Mouse (Mus musculus): Measurements from ENCODE around the gene Morn4. TPM values are rescaled to one million over a fixed set of nuclear protein-coding genes. Genes with fewer than 3 reads are reported as not detected.

The Morn4 gene
- polyA plus RNA-seq, 1 experiment, result 1.1 TPM

DNA sequence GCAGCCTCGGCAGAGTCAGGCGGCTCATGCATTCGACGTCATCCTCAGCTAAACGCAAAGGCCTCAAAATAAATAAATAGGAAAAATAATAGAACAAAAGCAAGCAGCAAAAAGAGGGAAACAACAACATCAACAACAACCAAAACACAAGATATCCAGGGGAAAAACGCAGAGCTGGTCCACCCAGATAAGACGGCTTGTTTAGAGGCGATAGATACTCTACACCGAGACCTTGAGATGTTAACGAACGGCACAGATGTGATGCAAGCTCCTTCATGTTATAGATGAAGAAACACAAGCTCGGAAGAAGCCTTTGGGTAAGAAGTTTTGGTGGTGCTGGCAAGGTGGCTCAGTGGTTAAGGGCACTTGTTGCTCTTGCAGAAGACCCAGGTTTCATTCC is 7.2 kb downstream of the Morn4 start:
- DNase-seq, result no peak
- H3K4me1 ChIP-seq (replicated peaks; ENCODE audit: control insufficient read depth, insufficient read depth, low read length), result no peaks in the 10 kb centered on the region
- 97% methylated on average over 12 of the region's 12 CpGs for WGBS
- no peaks in the 10 kb centered on the region for H3K36me3 ChIP-seq (ENCODE audit: control insufficient read depth, insufficient read depth, low read length)
- H3K4me3 ChIP-seq (ENCODE audit: control insufficient read depth, insufficient read depth, low read length), result no peak overlapping the region
- no peaks in the 10 kb centered on the region for H3K27me3 ChIP-seq (ENCODE audit: control insufficient read depth, insufficient read depth, low read length)
- H3K27ac ChIP-seq (ENCODE audit: control insufficient read depth, insufficient read depth, low read length), result no peak overlapping the region
- TF ChIP-seq CTCF (IDR thresholded peaks at IDR 0.05; ENCODE audit: borderline replicate concordance, control insufficient read depth, extremely low read depth, insufficient read depth, low read length, poor library complexity), result no peak
- TF ChIP-seq POLR2A (IDR thresholded peaks at IDR 0.05; ENCODE audit: control insufficient read depth, extremely low read depth, insufficient read depth, low read length, poor library complexity), result no peak

DNA sequence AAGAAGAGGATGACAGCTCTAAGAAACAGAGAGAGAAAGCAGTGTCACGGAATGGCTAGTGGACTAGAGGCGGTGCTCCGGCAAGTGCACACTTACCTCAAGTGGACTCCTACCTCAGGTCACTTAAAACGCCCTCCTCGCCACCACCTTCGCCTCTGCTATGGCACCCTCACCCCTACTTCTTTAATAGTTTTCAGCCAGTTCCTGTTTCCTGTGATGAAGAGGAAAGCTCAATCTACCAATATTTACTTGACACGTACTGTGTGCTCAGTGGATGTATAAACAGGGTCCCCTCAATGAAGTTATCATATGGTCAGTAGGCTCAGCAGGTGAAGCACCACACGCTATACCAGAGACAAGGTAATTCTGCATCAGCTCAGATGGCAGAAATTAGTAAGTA is 7.6 kb downstream of the Morn4 start:
- no peaks in the 10 kb centered on the region for H3K36me3 ChIP-seq (ENCODE audit: control insufficient read depth, insufficient read depth, low read length)
- WGBS, result 95% methylated on average over 8 of the region's 8 CpGs
- H3K27me3 ChIP-seq (ENCODE audit: control insufficient read depth, insufficient read depth, low read length), result no peaks in the 10 kb centered on the region
- no peak overlapping the region for H3K4me3 ChIP-seq (ENCODE audit: control insufficient read depth, insufficient read depth, low read length)
- no peak for DNase-seq
- no peaks in the 10 kb centered on the region for H3K4me1 ChIP-seq (replicated peaks; ENCODE audit: control insufficient read depth, insufficient read depth, low read length)
- no peak overlapping the region for H3K27ac ChIP-seq (ENCODE audit: control insufficient read depth, insufficient read depth, low read length)
- TF ChIP-seq CTCF (IDR thresholded peaks at IDR 0.05; ENCODE audit: borderline replicate concordance, control insufficient read depth, extremely low read depth, insufficient read depth, low read length, poor library complexity) (no peak), POLR2A (IDR thresholded peaks at IDR 0.05; ENCODE audit: control insufficient read depth, extremely low read depth, insufficient read depth, low read length, poor library complexity) (no peak)

DNA sequence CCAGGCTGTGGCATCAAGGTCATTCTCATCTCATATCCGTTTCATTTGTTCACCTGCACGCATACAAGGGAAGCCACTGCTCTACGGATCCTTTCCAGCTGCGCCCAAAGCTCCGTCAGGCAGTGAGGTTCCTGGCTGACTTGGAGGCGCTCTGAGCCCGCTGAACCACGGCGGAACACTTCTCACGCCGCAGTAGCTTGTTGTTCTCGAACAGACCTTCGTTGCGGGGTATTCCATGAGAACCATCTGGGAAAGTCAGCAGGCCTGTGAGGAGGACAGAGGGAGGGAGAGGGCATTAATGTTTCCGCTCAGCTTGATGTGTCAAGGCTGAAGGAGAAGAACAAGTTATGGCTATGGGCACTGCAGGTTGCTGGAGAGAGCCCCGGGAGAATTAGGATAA is 10.2 kb downstream of the Morn4 start:
- H3K4me3 ChIP-seq (ENCODE audit: control insufficient read depth, insufficient read depth, low read length), result no peak overlapping the region
- no peak for DNase-seq
- 96% methylated on average over 16 of the region's 16 CpGs for WGBS
- no peaks in the 10 kb centered on the region for H3K4me1 ChIP-seq (replicated peaks; ENCODE audit: control insufficient read depth, insufficient read depth, low read length)
- no peak overlapping the region for H3K27ac ChIP-seq (ENCODE audit: control insufficient read depth, insufficient read depth, low read length)
- no peaks in the 10 kb centered on the region for H3K36me3 ChIP-seq (ENCODE audit: control insufficient read depth, insufficient read depth, low read length)
- TF ChIP-seq CTCF (IDR thresholded peaks at IDR 0.05; ENCODE audit: borderline replicate concordance, control insufficient read depth, extremely low read depth, insufficient read depth, low read length, poor library complexity), result no peak
- TF ChIP-seq POLR2A (IDR thresholded peaks at IDR 0.05; ENCODE audit: control insufficient read depth, extremely low read depth, insufficient read depth, low read length, poor library complexity), result no peak
- H3K27me3 ChIP-seq (ENCODE audit: control insufficient read depth, insufficient read depth, low read length), result no peaks in the 10 kb centered on the region

DNA sequence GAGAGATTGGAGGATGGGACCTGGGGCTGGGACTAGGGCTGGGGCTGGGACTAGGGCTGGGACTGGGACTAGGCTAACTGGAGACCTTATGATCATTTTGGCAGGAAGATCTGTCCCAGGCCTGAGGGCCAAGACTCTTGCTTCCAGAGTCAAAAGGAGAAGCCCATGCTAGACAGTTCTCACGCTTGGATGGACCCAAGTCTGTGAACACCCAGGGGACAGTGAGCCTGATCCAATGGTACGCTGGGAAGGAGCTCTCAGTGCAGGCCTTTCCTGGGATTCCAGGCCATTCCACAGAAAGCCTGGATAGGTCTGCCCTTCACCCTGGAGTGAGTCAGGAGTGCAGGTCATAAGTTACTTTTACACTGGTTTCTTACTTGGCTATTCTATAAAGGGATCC is 11.1 kb downstream of the Morn4 start:
- no peak overlapping the region for H3K27ac ChIP-seq (ENCODE audit: control insufficient read depth, insufficient read depth, low read length)
- TF ChIP-seq POLR2A (IDR thresholded peaks at IDR 0.05; ENCODE audit: control insufficient read depth, extremely low read depth, insufficient read depth, low read length, poor library complexity), result no peak
- no peak for TF ChIP-seq CTCF (IDR thresholded peaks at IDR 0.05; ENCODE audit: borderline replicate concordance, control insufficient read depth, extremely low read depth, insufficient read depth, low read length, poor library complexity)
- H3K4me1 ChIP-seq (replicated peaks; ENCODE audit: control insufficient read depth, insufficient read depth, low read length), result no peaks in the 10 kb centered on the region
- H3K36me3 ChIP-seq (ENCODE audit: control insufficient read depth, insufficient read depth, low read length), result no peaks in the 10 kb centered on the region
- H3K27me3 ChIP-seq (ENCODE audit: control insufficient read depth, insufficient read depth, low read length), result no peaks in the 10 kb centered on the region
- H3K4me3 ChIP-seq (ENCODE audit: control insufficient read depth, insufficient read depth, low read length), result no peak overlapping the region
- no peak for DNase-seq
- WGBS, result 96% methylated on average over 2 of the region's 2 CpGs

DNA sequence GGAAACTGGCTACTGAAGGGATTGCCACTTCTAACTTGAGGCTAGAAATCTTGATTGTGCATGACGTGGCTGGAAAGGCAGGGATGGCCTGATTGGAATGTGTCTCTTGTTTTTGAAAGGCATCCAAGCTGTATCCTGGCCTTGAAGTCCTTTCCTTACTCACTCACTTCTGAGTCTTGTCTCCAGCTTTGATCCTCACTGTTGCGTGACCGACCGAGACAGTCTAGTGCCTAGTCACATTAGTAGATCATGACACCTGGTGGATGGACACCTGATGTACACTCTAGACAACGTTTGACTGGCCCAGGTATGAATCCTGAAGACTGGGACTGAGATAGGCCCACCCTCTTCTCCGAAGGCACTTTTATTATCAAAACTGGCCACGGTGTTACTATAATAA is 13.4 kb downstream of the Morn4 start:
- 83% methylated on average over 7 of the region's 7 CpGs for WGBS
- DNase-seq, result no peak
- TF ChIP-seq CTCF (IDR thresholded peaks at IDR 0.05; ENCODE audit: borderline replicate concordance, control insufficient read depth, extremely low read depth, insufficient read depth, low read length, poor library complexity) (no peak), POLR2A (IDR thresholded peaks at IDR 0.05; ENCODE audit: control insufficient read depth, extremely low read depth, insufficient read depth, low read length, poor library complexity) (no peak)
- no peak overlapping the region for H3K27ac ChIP-seq (ENCODE audit: control insufficient read depth, insufficient read depth, low read length)
- H3K27me3 ChIP-seq (ENCODE audit: control insufficient read depth, insufficient read depth, low read length), result no peaks in the 10 kb centered on the region
- no peaks in the 10 kb centered on the region for H3K4me1 ChIP-seq (replicated peaks; ENCODE audit: control insufficient read depth, insufficient read depth, low read length)
- no peaks in the 10 kb centered on the region for H3K36me3 ChIP-seq (ENCODE audit: control insufficient read depth, insufficient read depth, low read length)
- no peak overlapping the region for H3K4me3 ChIP-seq (ENCODE audit: control insufficient read depth, insufficient read depth, low read length)

DNA sequence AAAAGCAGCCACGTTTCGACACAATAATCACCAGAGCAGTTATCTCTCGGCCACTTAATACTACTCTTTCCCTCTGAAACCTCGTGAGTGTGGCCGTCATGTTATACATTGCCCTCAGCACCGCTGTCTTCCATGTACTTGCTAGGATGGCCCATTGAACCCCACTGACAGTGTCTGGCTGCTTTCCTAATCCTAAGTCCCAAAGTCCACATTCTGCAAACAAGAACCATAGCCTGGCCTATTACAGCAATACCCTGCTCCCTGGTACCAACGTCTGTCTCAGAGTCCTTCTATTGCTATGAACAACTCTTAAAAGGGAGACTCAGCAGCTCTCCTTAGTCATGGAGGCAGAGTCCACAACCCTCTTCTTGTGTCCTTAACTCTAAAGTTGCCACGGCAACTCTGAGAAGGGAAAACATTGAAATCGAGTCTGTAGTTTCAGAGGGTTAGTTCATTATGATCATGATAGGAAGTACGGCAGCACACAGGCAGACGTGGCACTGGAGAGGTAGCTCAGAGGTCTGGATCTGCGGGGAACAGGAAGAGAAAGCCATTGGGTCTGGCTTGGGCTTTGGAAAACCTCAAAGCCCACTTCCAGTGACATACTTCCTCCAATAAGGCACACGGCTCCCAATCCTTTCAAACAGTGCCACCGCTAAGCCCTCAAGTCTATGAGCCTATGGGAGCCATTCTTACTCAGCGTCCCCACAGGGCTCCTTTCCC is 14.1 kb downstream of the Morn4 start:
- WGBS, result 86% methylated on average over 15 of the region's 15 CpGs
- Histone ChIP-seq H3K27me3 (ENCODE audit: control insufficient read depth, insufficient read depth, low read length) (no peaks in the 10 kb centered on the region), H3K27ac (ENCODE audit: control insufficient read depth, insufficient read depth, low read length) (no peak overlapping the region), H3K4me3 (ENCODE audit: control insufficient read depth, insufficient read depth, low read length) (no peak overlapping the region), H3K4me1 (replicated peaks; ENCODE audit: control insufficient read depth, insufficient read depth, low read length) (no peaks in the 10 kb centered on the region), H3K36me3 (ENCODE audit: control insufficient read depth, insufficient read depth, low read length) (no peaks in the 10 kb centered on the region)
- DNase-seq, result no peak
- TF ChIP-seq POLR2A (IDR thresholded peaks at IDR 0.05; ENCODE audit: control insufficient read depth, extremely low read depth, insufficient read depth, low read length, poor library complexity), result no peak
- no peak for TF ChIP-seq CTCF (IDR thresholded peaks at IDR 0.05; ENCODE audit: borderline replicate concordance, control insufficient read depth, extremely low read depth, insufficient read depth, low read length, poor library complexity)

DNA sequence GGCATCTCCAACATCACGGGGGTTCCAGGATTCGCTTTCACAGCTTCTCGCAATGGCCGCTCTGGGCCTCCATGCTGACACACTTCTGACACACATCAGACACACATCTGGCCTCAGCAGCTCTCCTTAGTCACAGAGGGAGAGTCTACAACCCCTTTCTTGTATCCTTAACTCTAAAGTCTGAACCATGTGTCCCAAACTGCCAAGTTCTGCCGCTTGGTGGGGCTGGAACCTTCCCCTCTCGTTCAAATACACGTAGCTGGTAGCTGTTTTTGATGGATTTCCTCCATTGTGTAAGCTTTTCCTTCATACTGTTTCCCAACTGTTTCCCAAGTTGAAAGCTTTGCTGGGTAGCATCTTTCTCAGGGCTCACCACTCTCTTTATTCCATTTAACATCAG is 14.9 kb downstream of the Morn4 start:
- TF ChIP-seq POLR2A (IDR thresholded peaks at IDR 0.05; ENCODE audit: control insufficient read depth, extremely low read depth, insufficient read depth, low read length, poor library complexity) (no peak), CTCF (IDR thresholded peaks at IDR 0.05; ENCODE audit: borderline replicate concordance, control insufficient read depth, extremely low read depth, insufficient read depth, low read length, poor library complexity) (no peak)
- Histone ChIP-seq H3K36me3 (ENCODE audit: control insufficient read depth, insufficient read depth, low read length) (no peaks in the 10 kb centered on the region), H3K27me3 (ENCODE audit: control insufficient read depth, insufficient read depth, low read length) (no peaks in the 10 kb centered on the region), H3K27ac (ENCODE audit: control insufficient read depth, insufficient read depth, low read length) (no peak overlapping the region), H3K4me1 (replicated peaks; ENCODE audit: control insufficient read depth, insufficient read depth, low read length) (no peaks in the 10 kb centered on the region), H3K4me3 (ENCODE audit: control insufficient read depth, insufficient read depth, low read length) (no peak overlapping the region)
- WGBS, result 88% methylated on average over 7 of the region's 7 CpGs
- DNase-seq, result no peak
